ENCODE assay signal across 27 mouse cellular contexts in genomic region chr6:99688513-99688912, GRCm38 (mm10). TPM values are rescaled to one million over a fixed set of nuclear protein-coding genes. Genes with fewer than 3 reads are reported as not detected.
"Had no signal": no experiment of that assay in that cellular context is flagged by ENCODE, and none has a peak within 500 bp of the region (broad histone marks: within the 10 kb centered on the region; RNA-seq: fewer than 3 reads in every experiment).

No protein-coding gene starts in this region.

- DNase-seq: gastrocnemius, adult 2 months; gastrocnemius, postnatal 10 days; gastrocnemius, postnatal 25 days; heart, adult 2 months; heart, postnatal 14 days; heart, postnatal 4 days; kidney, adult 11 months; kidney, adult 2 months; kidney, adult 9 months; kidney, postnatal 14 days; kidney, postnatal 36 days; layer of hippocampus, adult 9-11 months; layer of hippocampus, postnatal 36 days; left cerebral cortex, postnatal 4 days; liver, embryonic 13.5 days had no signal

- ATAC-seq: hindbrain, postnatal 0 days; intestine, embryonic 16.5 days had no signal

RNA-seq across cellular contexts. Expression of gene Gpr27, which starts 4.0 kb away (rescaled TPM):
- total RNA-seq: granulocyte monocyte progenitor cell, adult 5-6 weeks had no signal

RNA-seq across cellular contexts. Expression of gene Prok2, which starts 37.7 kb away (rescaled TPM):
- total RNA-seq: gastrocnemius, adult 2 months; gastrocnemius, postnatal 25 days; granulocyte monocyte progenitor cell, adult 5-6 weeks; heart, adult 2 months; heart, postnatal 14 days; heart, postnatal 4 days; hindbrain, postnatal 0 days; liver, adult 2 months had no signal
- polyA plus RNA-seq: heart, adult 2 months; heart, embryonic 11.5 days; heart, embryonic 13.5 days; heart, postnatal 0 days; hindbrain, embryonic 10.5 days; hindbrain, embryonic 14.5 days; intestine, embryonic 14.5 days; intestine, embryonic 16.5 days; kidney, embryonic 15.5 days; large intestine, adult 2 months; liver, adult 2 months; liver, embryonic 13.5 days had no signal
